Mouse (Mus musculus) G1E (cell line): ENCODE measurements around the gene Kcnn3. TPM values are rescaled to one million over a fixed set of nuclear protein-coding genes. Genes with fewer than 3 reads are reported as not detected.

ENCODE experiments used
- ATAC-seq: 2 replicates; pipeline ENCODE4 v1.8.0; 2016; ENCODE audit warnings: mild to moderate bottlenecking; ENCODE audit not compliant: insufficient number of reproducible peaks, poor library complexity, low FRiP score, severe bottlenecking; ENCODE audit errors: extremely low read depth
- DNase-seq: peaks from one replicate; pipeline ENCODE4 v3.0.0; 2012; ENCODE audit warnings: low spot score
- H3K27me3 ChIP-seq: 2 replicates; pipeline ENCODE4 v1.6.1; 2012; ENCODE audit warnings: mild to moderate bottlenecking, low read length, inconsistent platforms; ENCODE audit not compliant: insufficient read depth
- H3K36me3 ChIP-seq: replicated peaks from 2 replicates; pipeline ENCODE3; 2012; ENCODE audit warnings: mild to moderate bottlenecking, inconsistent platforms
- H3K4me1 ChIP-seq: 2 replicates; pipeline ENCODE4 v1.6.1; 2012; ENCODE audit warnings: low read depth, low read length, inconsistent platforms, mixed read lengths; ENCODE audit not compliant: insufficient read depth
- H3K4me3 ChIP-seq: 2 replicates; pipeline ENCODE4 v1.5.1; 2012; ENCODE audit warnings: low read depth, mild to moderate bottlenecking, inconsistent platforms, low read length, moderate library complexity, mixed read lengths
- H3K9me3 ChIP-seq: replicated peaks from 2 replicates; pipeline ENCODE4 v1.6.1; 2012; ENCODE audit warnings: inconsistent platforms
- CTCF ChIP-seq: IDR thresholded peaks from 2 replicates; pipeline ENCODE4 v1.5.1; 2012; ENCODE audit warnings: low read depth, low read length, inconsistent platforms, mixed read lengths
- GATA1 ChIP-seq: IDR thresholded peaks from 2 replicates; pipeline ENCODE4 v1.6.1; 2012; ENCODE audit warnings: borderline replicate concordance, low read length, inconsistent platforms, mixed read lengths
- GATA2 ChIP-seq: IDR thresholded peaks from 2 replicates; pipeline ENCODE4 v1.6.1; 2012; ENCODE audit warnings: low read depth, low read length, inconsistent platforms, borderline replicate concordance
- POLR2AphosphoS5 ChIP-seq: IDR thresholded peaks from 2 replicates; pipeline ENCODE4 v1.6.1; 2012; ENCODE audit warnings: low read depth, low read length, inconsistent platforms; ENCODE audit not compliant: insufficient replicate concordance
- TAL1 ChIP-seq: conservative IDR thresholded peaks from 2 replicates; pipeline ENCODE4 v1.6.1; 2012; ENCODE audit warnings: low read depth, low read length, inconsistent platforms, mixed read lengths
- polyA plus RNA-seq: library from polyadenylated mRNA; stranded (reverse); fragments of >175 nt; gene quantifications from 2 replicates; pipeline ENCODE4 v1.2.3, GENCODE M21; 2012
- total RNA-seq, 2 experiments: library from RNA; stranded (forward) in 1 of 2; stranded (reverse) in 1 of 2; fragments of 200-1000 nt in 1 of 2; fragments of >200 nt in 1 of 2; fragmentation: Nextera tagmentation in 1 of 2; gene quantifications; 2 replicates each; pipeline ENCODE4 v1.2.3; 2014 to 2017

Kcnn3 gene
- total RNA-seq (2014; fragmentation: Nextera tagmentation) (not detected in 2 replicates), total RNA-seq (2017) (under 0.01 and 0.16 TPM in 2 replicates), polyA plus RNA-seq (not detected in 2 replicates)

DNA sequence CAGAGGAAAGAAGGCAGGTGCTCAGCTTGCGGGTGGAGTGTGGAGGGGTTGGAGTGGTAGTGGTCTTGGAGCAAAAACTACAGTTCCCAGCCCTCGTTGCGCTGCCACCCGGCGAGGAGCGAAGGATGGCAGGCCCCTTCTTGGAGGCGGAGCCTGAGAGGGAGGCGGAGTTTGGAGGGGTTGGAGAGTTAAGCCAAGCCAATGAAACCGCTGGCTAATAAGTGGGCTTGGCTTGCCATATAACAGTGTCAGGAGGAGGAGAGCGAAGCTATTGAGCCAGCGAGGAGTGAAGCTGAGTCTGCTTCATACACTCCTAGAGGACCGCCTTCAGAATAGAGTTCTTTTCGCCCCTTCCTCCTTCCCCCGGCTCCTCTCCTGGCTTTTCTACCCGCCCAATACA is at the start of gene Kcnn3:
TSS of gene Kcnn3 (plus strand) at position 271 of the 400 bp plus-strand sequence.
- TF ChIP-seq TAL1, result no peak
- TF ChIP-seq CTCF, result no peak
- no peak for TF ChIP-seq POLR2AphosphoS5
- TF ChIP-seq GATA1, result no peak
- no peak for TF ChIP-seq GATA2
- Histone ChIP-seq H3K9me3 (peaks cover 5% of the 10 kb centered on the region; the same call in 1 of the 2 replicates), H3K4me3 (no peak within 1 kb of the TSS), H3K27me3 (peaks cover 16% of the 10 kb centered on the region), H3K4me1 (peaks cover 5% of the 10 kb centered on the region), H3K36me3 (no peaks in the 10 kb centered on the region)
- ATAC-seq, result no peak
- no peak for DNase-seq

DNA sequence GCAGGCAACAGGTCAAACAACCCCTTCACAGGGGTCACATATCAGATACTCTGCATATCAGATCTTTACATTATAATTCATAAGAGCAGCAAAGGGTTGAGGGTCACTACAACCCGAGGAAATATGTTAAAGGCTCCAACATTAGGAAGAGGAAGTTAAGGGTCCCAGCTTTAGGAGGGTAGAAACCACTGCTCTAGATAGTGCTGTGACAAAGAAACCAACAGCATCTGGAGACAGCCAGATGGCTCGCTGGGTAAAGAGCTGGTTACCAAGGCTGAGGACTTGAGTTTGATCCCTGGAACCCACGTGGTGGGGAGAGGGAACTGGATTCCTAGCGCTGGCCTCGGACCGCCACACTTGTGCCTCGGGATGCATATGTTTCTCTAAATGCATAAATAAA is 47.7 kb upstream of the Kcnn3 start:
- TF ChIP-seq TAL1 (no peak), GATA1 (no peak), POLR2AphosphoS5 (no peak), GATA2 (no peak), CTCF (no peak)
- ATAC-seq (no peak), DNase-seq (no peak)
- peaks cover 11% of the 10 kb centered on the region for H3K27me3 ChIP-seq
- no peak overlapping the region for H3K4me3 ChIP-seq
- peaks cover 3% of the 10 kb centered on the region; the same call in 1 of the 2 replicates for H3K4me1 ChIP-seq
- peaks cover 30% of the 10 kb centered on the region for H3K36me3 ChIP-seq
- no peaks in the 10 kb centered on the region for H3K9me3 ChIP-seq

DNA sequence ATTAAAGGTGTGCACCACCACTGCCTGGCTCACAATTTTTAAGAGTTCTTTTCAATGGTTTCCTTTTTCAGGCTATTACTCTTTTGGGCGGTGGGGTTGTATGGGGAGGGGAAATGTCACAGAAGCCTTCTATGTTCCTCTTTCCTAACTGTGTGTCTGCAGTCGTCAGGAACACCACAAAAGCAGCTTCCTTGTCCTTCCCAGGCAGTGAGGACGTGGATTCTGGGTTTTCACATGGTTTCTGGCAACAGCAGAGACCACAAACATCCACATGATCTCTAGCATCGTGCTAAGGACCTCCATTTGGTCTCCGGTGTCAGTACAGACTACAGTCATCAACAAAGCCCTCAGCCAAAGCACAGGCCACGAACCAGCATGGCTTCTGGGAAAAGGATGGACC is 46.1 kb upstream of the Kcnn3 start:
- H3K9me3 ChIP-seq, result no peaks in the 10 kb centered on the region
- H3K36me3 ChIP-seq, result peaks cover 15% of the 10 kb centered on the region
- peaks cover 3% of the 10 kb centered on the region; the same call in 1 of the 2 replicates for H3K4me1 ChIP-seq
- DNase-seq (no peak), ATAC-seq (no peak)
- TF ChIP-seq CTCF (no peak), GATA2 (no peak), TAL1 (no peak), POLR2AphosphoS5 (no peak), GATA1 (no peak)
- H3K27me3 ChIP-seq, result peaks cover 13% of the 10 kb centered on the region
- no peak overlapping the region for H3K4me3 ChIP-seq

DNA sequence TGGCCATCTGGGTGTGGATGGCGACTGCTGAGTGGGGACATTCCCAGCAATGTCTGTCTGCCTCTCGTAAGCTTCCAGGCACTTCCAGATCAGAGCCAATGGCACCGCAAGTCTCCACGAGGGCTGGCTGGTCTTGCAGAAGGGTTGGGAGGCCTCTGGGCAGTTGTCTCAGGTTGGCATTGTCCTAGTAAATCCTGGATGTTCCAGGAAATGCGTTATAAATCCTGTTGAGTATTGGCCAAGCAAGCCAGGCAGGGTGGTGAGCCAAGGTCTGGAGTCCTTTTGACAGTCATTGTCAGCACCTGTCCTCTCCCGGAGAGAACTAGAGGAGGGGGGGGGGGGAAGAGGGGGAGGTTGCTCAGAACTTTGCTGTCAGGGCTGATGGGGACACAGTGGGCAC is 40.9 kb upstream of the Kcnn3 start:
- H3K27me3 ChIP-seq, result peaks cover 9% of the 10 kb centered on the region
- no peak for DNase-seq
- H3K4me3 ChIP-seq, result no peak overlapping the region
- ATAC-seq, result no peak
- H3K9me3 ChIP-seq, result no peaks in the 10 kb centered on the region
- H3K4me1 ChIP-seq, result peaks cover 7% of the 10 kb centered on the region; the same call in 1 of the 2 replicates
- no peak for TF ChIP-seq GATA2
- no peak for TF ChIP-seq GATA1
- no peak for TF ChIP-seq CTCF
- TF ChIP-seq POLR2AphosphoS5, result no peak
- no peak for TF ChIP-seq TAL1
- no peaks in the 10 kb centered on the region for H3K36me3 ChIP-seq

DNA sequence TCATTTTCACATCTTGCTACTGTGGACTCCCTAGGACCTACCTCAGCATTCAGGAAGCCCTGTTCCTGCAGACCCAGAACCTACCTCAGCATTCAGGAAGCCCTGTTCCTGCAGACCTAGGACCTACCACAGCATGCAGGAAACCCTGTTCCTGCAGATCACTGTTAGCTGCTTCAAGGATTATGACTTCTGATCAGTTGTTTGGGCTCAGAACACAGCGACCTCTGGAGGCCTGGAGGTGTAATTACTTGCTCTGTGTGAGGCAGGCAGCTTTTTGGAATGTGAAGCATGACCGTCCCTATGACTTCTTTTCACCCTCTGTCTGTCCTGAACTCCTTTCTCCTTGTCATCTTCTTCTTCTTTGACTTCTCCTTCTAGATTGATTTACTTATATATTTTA is 38.5 kb upstream of the Kcnn3 start:
- no peak; the same call in 1 of the 2 replicates for ATAC-seq
- peak; percentile 82 for TF ChIP-seq CTCF
- no peak for TF ChIP-seq GATA2
- Histone ChIP-seq H3K27me3 (peaks cover 7% of the 10 kb centered on the region), H3K36me3 (no peaks in the 10 kb centered on the region), H3K4me3 (no peak overlapping the region), H3K9me3 (no peaks in the 10 kb centered on the region), H3K4me1 (peaks cover 11% of the 10 kb centered on the region)
- peak; percentile 13 for DNase-seq

DNA sequence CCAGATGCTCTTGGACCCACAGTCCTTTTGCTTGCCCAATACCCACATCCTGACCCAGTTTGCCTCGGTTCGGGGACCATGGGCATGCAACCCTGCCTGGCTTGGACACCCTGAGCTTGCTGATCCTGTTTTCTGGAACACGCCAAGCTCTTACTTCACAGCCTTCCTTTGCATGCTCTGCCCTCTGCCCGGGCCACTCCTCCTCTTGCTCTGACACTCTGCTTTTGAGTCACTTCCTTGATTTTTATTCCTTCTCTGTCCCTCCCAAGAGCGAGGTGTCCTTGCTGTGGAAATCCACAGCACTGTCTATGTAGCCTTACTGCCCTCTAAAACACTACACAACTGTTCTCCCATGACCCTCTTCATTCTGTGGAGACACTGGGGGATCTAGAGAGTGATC is 37.7 kb upstream of the Kcnn3 start:
- Histone ChIP-seq H3K4me3 (no peak overlapping the region), H3K36me3 (no peaks in the 10 kb centered on the region), H3K27me3 (peaks cover 12% of the 10 kb centered on the region), H3K9me3 (no peaks in the 10 kb centered on the region), H3K4me1 (peaks cover 11% of the 10 kb centered on the region)
- no peak for TF ChIP-seq POLR2AphosphoS5
- no peak for TF ChIP-seq CTCF
- no peak for TF ChIP-seq TAL1
- no peak for TF ChIP-seq GATA1
- no peak for TF ChIP-seq GATA2
- DNase-seq (no peak), ATAC-seq (no peak)
